Mouse (Mus musculus) right cerebral cortex, postnatal 36 days (tissue): ENCODE measurements around the gene Antxr2.

ENCODE experiments used
- DNase-seq, 2 experiments: peaks; one replicate each; pipeline ENCODE4 v3.0.0; 2022; ENCODE audit warnings: low spot score in 2 of 2, mixed read lengths in 1 of 2

The Antxr2 gene

DNA sequence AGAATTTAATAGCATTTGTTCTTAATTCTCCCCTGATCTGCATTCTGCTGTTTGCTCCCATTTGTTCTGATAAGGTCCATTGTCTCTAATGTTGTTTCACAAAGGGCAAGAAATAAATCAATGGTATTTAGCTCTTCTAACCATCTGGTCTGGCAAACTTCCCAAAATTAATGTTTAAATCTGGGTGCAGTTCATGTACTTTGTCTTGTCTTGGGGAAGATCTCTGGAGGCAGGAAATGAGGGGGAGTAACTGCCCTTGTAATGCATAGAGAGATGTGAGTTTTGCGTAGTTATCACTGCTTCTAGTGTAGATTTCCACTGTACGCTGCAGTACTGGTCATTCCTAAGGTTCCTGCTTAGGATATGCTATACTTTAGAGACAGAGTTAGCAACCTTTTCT, 193.5 kb downstream of the Antxr2 start:
- no peak for DNase-seq

DNA sequence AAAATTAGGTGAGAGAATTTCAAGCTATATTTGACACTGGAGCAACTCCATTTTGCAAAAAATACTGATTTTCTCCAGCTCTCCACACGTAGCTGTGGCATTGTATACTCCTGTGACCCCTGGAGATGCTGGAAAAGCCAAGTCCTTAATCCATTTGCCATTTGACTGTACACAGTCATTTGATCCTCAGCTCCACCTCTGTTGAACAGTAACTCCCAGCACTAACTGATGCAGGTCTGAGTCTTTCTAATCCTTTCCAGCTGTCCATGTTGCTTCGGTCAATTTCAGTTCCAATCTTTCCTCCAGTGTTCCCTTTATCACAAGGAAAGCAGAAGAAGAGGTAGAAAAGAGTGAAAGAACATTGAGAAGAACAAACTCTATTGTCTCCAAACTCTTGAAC, 195.4 kb downstream of the Antxr2 start:
- no peak for DNase-seq

DNA sequence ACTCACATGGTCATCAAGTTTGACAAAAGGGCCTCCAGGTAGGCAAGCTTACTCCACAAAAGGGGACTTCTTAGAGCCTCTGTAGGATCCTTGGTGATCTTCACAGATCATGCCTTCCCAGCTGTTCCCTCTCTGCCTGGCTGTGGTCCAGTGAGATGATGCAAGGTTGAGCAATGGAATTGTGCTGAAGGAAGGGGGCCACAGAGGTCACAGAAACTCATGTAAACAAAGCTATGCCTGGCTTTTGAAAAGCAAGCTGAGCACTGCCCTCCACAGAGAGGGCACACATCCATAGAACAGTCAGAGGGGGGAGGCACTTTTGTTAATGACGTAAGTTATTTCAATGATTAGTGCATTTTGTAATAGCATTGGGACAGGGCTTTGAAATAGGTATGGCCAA, 196.1 kb downstream of the Antxr2 start:
- no peak for DNase-seq
